Mouse (Mus musculus): ENCODE data around the gene Tbxas1. TPM values are rescaled to one million over a fixed set of nuclear protein-coding genes. Genes with fewer than 3 reads are reported as not detected.

Gene Tbxas1
- total and polyA plus RNA-seq, 3 experiments: not detected

GRCm38 (mm10) chr6:38835217-38835616 lies 40.0 kb upstream of the Tbxas1 start:
- no peaks in the 10 kb centered on the region for H3K27me3 ChIP-seq (replicated peaks)
- H3K4me3 ChIP-seq (replicated peaks in 1 of 3; ENCODE audit: low read depth in 2 of 3, low read length in 2 of 3, poor library complexity in 1 of 3): no peak overlapping the region
- no peaks in the 10 kb centered on the region for H3K36me3 ChIP-seq (replicated peaks in 1 of 2; ENCODE audit: control insufficient read depth in 1 of 2, insufficient read depth in 1 of 2, low read length in 1 of 2)
- H3K79me2 ChIP-seq (replicated peaks; ENCODE audit: control insufficient read depth, extremely low read depth, insufficient read depth, poor library complexity, severe bottlenecking): no peaks in the 10 kb centered on the region
- DNase-seq (ENCODE audit: extremely low read depth): no peak
- H3K4me2 ChIP-seq (ENCODE audit: insufficient read depth, low read depth, poor library complexity, severe bottlenecking): no peak overlapping the region
- H3K27ac ChIP-seq (ENCODE audit: insufficient read depth, low read depth): no peak overlapping the region
- dilution Hi-C loops (cut with MboI; ENCODE audit: extremely low pct_ligation_motif_present, extremely low pct_unique_long_range_greater_than_20kb, low sequenced_read_pairs): no loop called here
- H3K4me1 ChIP-seq (ENCODE audit: control insufficient read depth in 1 of 2, insufficient read depth in 2 of 2): no peaks in the 10 kb centered on the region; a peak in 1 of 4 replicates
- in situ Hi-C loops (cut with MboI; ENCODE audit: low pct_ligation_motif_present, low pct_unique_long_range_greater_than_20kb, low sequenced_read_pairs): no loop called here
- TF ChIP-seq E2F4 (IDR thresholded peaks at IDR 0.05; ENCODE audit: insufficient replicate concordance, low read depth, low read length): no peak
- no peak for TF ChIP-seq GABPA (IDR thresholded peaks at IDR 0.05; ENCODE audit: insufficient replicate concordance, low read depth, low read length)
- TF ChIP-seq KAT2A (IDR thresholded peaks at IDR 0.05; ENCODE audit: insufficient replicate concordance, low read length): no peak
- TF ChIP-seq CTCF (conservative IDR thresholded peaks at IDR 0.05 in 1 of 2, IDR thresholded peaks at IDR 0.05 in 1 of 2; ENCODE audit: low read depth in 2 of 2, low read length in 2 of 2): no peak
- TF ChIP-seq RCOR1 (conservative IDR thresholded peaks at IDR 0.05; ENCODE audit: low read depth, low read length): no peak
- no peak for TF ChIP-seq TCF12 (IDR thresholded peaks at IDR 0.05; ENCODE audit: low read depth, low read length)
- no peak for TF ChIP-seq ZC3H11A (IDR thresholded peaks at IDR 0.05; ENCODE audit: low read depth, low read length)
- no peaks in the 10 kb centered on the region for H3K9me3 ChIP-seq (replicated peaks; ENCODE audit: low read length)
- no peak overlapping the region for H3K9ac ChIP-seq (ENCODE audit: insufficient read depth, low read depth)

GRCm38 (mm10) chr6:38838061-38838460 lies 37.1 kb upstream of the Tbxas1 start:
- dilution Hi-C loops (cut with MboI; ENCODE audit: extremely low pct_ligation_motif_present, extremely low pct_unique_long_range_greater_than_20kb, low sequenced_read_pairs): no loop called here
- in situ Hi-C loops (cut with MboI; ENCODE audit: low pct_ligation_motif_present, low pct_unique_long_range_greater_than_20kb, low sequenced_read_pairs): no loop called here
- H3K4me1 ChIP-seq (ENCODE audit: control insufficient read depth in 1 of 2, insufficient read depth in 2 of 2): peaks cover 0 to 2% of the 10 kb centered on the region in 2 experiments; a peak in 1 of 4 replicates
- no peak for DNase-seq (ENCODE audit: extremely low read depth)
- no peak overlapping the region for H3K27ac ChIP-seq (ENCODE audit: insufficient read depth, low read depth)
- H3K9ac ChIP-seq (ENCODE audit: insufficient read depth, low read depth): no peak overlapping the region
- no peaks in the 10 kb centered on the region for H3K9me3 ChIP-seq (replicated peaks; ENCODE audit: low read length)
- no peaks in the 10 kb centered on the region for H3K79me2 ChIP-seq (replicated peaks; ENCODE audit: control insufficient read depth, extremely low read depth, insufficient read depth, poor library complexity, severe bottlenecking)
- H3K27me3 ChIP-seq (replicated peaks): no peaks in the 10 kb centered on the region
- no peak overlapping the region for H3K4me3 ChIP-seq (replicated peaks in 1 of 3; ENCODE audit: low read depth in 2 of 3, low read length in 2 of 3, poor library complexity in 1 of 3)
- no peak for TF ChIP-seq CHD1 (IDR thresholded peaks at IDR 0.05; ENCODE audit: low read depth, low read length)
- TF ChIP-seq MEF2A (IDR thresholded peaks at IDR 0.05; ENCODE audit: borderline replicate concordance, low read depth, low read length): no peak
- no peak for TF ChIP-seq SIN3A (IDR thresholded peaks at IDR 0.05; ENCODE audit: low read length)
- no peak for TF ChIP-seq NRF1 (IDR thresholded peaks at IDR 0.05; ENCODE audit: low read depth, low read length)
- TF ChIP-seq E2F4 (IDR thresholded peaks at IDR 0.05; ENCODE audit: insufficient replicate concordance, low read depth, low read length): no peak
- no peak for TF ChIP-seq POLR2AphosphoS2 (IDR thresholded peaks at IDR 0.05; ENCODE audit: low read depth, low read length)
- TF ChIP-seq USF2 (conservative IDR thresholded peaks at IDR 0.05; ENCODE audit: low read depth, low read length): no peak
- no peak for TF ChIP-seq JUN (IDR thresholded peaks at IDR 0.05; ENCODE audit: insufficient read depth, low read depth, low read length)
- TF ChIP-seq BHLHE40 (IDR thresholded peaks at IDR 0.05; ENCODE audit: low read depth, low read length): no peak
- TF ChIP-seq HCFC1 (IDR thresholded peaks at IDR 0.05; ENCODE audit: low read depth, low read length): no peak
- no peak for TF ChIP-seq ZNF384 (IDR thresholded peaks at IDR 0.05; ENCODE audit: low read depth, low read length)
- TF ChIP-seq POLR2A (IDR thresholded peaks at IDR 0.05; ENCODE audit: low read depth, low read length): no peak
- TF ChIP-seq IRF4 (IDR thresholded peaks at IDR 0.05; ENCODE audit: low read depth, low read length): no peak
- no peak for TF ChIP-seq UBTF (IDR thresholded peaks at IDR 0.05; ENCODE audit: low read depth, low read length)
- no peak overlapping the region for H3K4me2 ChIP-seq (ENCODE audit: insufficient read depth, low read depth, poor library complexity, severe bottlenecking)
- H3K36me3 ChIP-seq (replicated peaks in 1 of 2; ENCODE audit: control insufficient read depth in 1 of 2, insufficient read depth in 1 of 2, low read length in 1 of 2): no peaks in the 10 kb centered on the region

All from CH12.LX (cell line).